Mouse (Mus musculus) testis, adult 2 months (tissue): Measurements from ENCODE around the gene Mmp17. TPM values are rescaled to one million over a fixed set of nuclear protein-coding genes. Genes with fewer than 3 reads are reported as not detected.
A peak's percentile ranks its signal among the peaks of the same experiment; 100 is the strongest.
"Not testable (repeated sequence)": the region's sequence is repeated elsewhere in the genome, so short reads cannot be mapped to it uniquely, and the experiment has no call there.

Source experiments
- H3K27ac ChIP-seq: fragments of 200-500 bp; 2 replicates; pipeline ENCODE4 v1.5.1; 2012; ENCODE audit warnings: low read depth, low read length; ENCODE audit not compliant: control insufficient read depth, insufficient read depth
- H3K27me3 ChIP-seq: fragments of 200-500 bp; 2 replicates; pipeline ENCODE4 v1.6.1; 2012; ENCODE audit warnings: mild to moderate bottlenecking, low read length, moderate library complexity; ENCODE audit not compliant: control insufficient read depth, insufficient read depth
- H3K36me3 ChIP-seq: fragments of 200-500 bp; 2 replicates; pipeline ENCODE4 v1.6.1; 2012; ENCODE audit warnings: mild to moderate bottlenecking, low read length; ENCODE audit not compliant: control insufficient read depth, insufficient read depth
- H3K4me1 ChIP-seq: fragments of 200-500 bp; 2 replicates; pipeline ENCODE4 v1.6.1; 2012; ENCODE audit warnings: low read length; ENCODE audit not compliant: control insufficient read depth, insufficient read depth
- H3K4me3 ChIP-seq: fragments of 200-500 bp; 2 replicates; pipeline ENCODE4 v1.5.1; 2012; ENCODE audit warnings: low read depth, mild to moderate bottlenecking, low read length, moderate library complexity, mixed read lengths; ENCODE audit not compliant: control insufficient read depth
- CTCF ChIP-seq: fragments of 200-500 bp; IDR thresholded peaks from 2 replicates; pipeline ENCODE4 v1.5.1; 2012; ENCODE audit warnings: low read depth, mild to moderate bottlenecking, inconsistent platforms, low read length, moderate library complexity; ENCODE audit not compliant: control insufficient read depth, insufficient read depth, insufficient replicate concordance
- POLR2A ChIP-seq: fragments of 200-500 bp; IDR thresholded peaks from 2 replicates; pipeline ENCODE4 v1.6.1; 2012; ENCODE audit warnings: low read depth, mild to moderate bottlenecking, inconsistent platforms, low read length, moderate library complexity; ENCODE audit not compliant: control insufficient read depth
- polyA plus RNA-seq: library from polyadenylated mRNA; depleted of rRNA; stranded (reverse); fragments of >200 nt; gene quantifications from 2 replicates; pipeline ENCODE4 v1.2.3, GENCODE M21; 2012

The Mmp17 gene
- polyA plus RNA-seq, 1 experiment, result 0.93 TPM

- no peak for TF ChIP-seq POLR2A
- TF ChIP-seq CTCF, result no peak
- no peak overlapping the region for H3K4me3 ChIP-seq
- H3K4me1 ChIP-seq, result peaks cover 17% of the 10 kb centered on the region
Observed at GRCm38 (mm10) chr5:129586471-129586870, 2.5 kb downstream of the Mmp17 start.

GRCm38 (mm10) chr5:129590915-129591314, 6.9 kb downstream of the Mmp17 start:
- Histone ChIP-seq H3K36me3 (no peaks in the 10 kb centered on the region), H3K4me1 (peaks cover 5% of the 10 kb centered on the region), H3K4me3 (no peak overlapping the region), H3K27me3 (no peaks in the 10 kb centered on the region), H3K27ac (no peak overlapping the region)
- no peak for TF ChIP-seq CTCF
- no peak for TF ChIP-seq POLR2A

More at GRCm38 (mm10) chr5:129586471-129586870, 2.5 kb downstream of the Mmp17 start:
- Histone ChIP-seq H3K27ac (no peak overlapping the region), H3K36me3 (no peaks in the 10 kb centered on the region), H3K27me3 (no peaks in the 10 kb centered on the region)

GRCm38 (mm10) chr5:129594116-129595114, 10.4 kb downstream of the Mmp17 start:
- Histone ChIP-seq H3K4me3 (no peak overlapping the region), H3K36me3 (no peaks in the 10 kb centered on the region), H3K4me1 (peaks cover 4% of the 10 kb centered on the region; the same call in 1 of the 2 replicates), H3K27me3 (no peaks in the 10 kb centered on the region), H3K27ac (no peak overlapping the region)
- no peak for TF ChIP-seq POLR2A
- peak; percentile 99 for TF ChIP-seq CTCF

- Histone ChIP-seq H3K36me3 (no peaks in the 10 kb centered on the region), H3K27me3 (no peaks in the 10 kb centered on the region), H3K4me3 (no peak overlapping the region), H3K27ac (no peak overlapping the region), H3K4me1 (no peaks in the 10 kb centered on the region)
- no peak for TF ChIP-seq POLR2A
- TF ChIP-seq CTCF, result peak; percentile 57; the same call in 1 of the 2 replicates
Observed at GRCm38 (mm10) chr5:129602071-129602487, 18.1 kb downstream of the Mmp17 start.

GRCm38 (mm10) chr5:129607476-129607875, 23.5 kb downstream of the Mmp17 start:
- Histone ChIP-seq H3K27ac (no peak overlapping the region), H3K36me3 (no peaks in the 10 kb centered on the region), H3K4me1 (no peaks in the 10 kb centered on the region), H3K4me3 (no peak overlapping the region), H3K27me3 (no peaks in the 10 kb centered on the region)
- TF ChIP-seq POLR2A (no peak), CTCF (no peak)

GRCm38 (mm10) chr5:129611060-129611459, 27.1 kb downstream of the Mmp17 start:
- Histone ChIP-seq H3K4me3 (no peak overlapping the region), H3K36me3 (no peaks in the 10 kb centered on the region), H3K27me3 (no peaks in the 10 kb centered on the region), H3K27ac (no peak overlapping the region), H3K4me1 (no peaks in the 10 kb centered on the region)
- TF ChIP-seq POLR2A, result no peak
- peak; percentile 52; the same call in 1 of the 2 replicates for TF ChIP-seq CTCF

GRCm38 (mm10) chr5:129620600-129620999, 36.6 kb downstream of the Mmp17 start:
- not testable (repeated sequence) for H3K27ac ChIP-seq, H3K36me3 ChIP-seq, H3K27me3 ChIP-seq, H3K4me3 ChIP-seq, H3K4me1 ChIP-seq
